Mouse (Mus musculus) megakaryocyte, embryonic 14.5 days (primary cell): Measurements from ENCODE around the gene Il27.

Experiments
- FLI1 ChIP-seq: IDR thresholded peaks from 2 replicates; pipeline ENCODE4 v1.6.1; 2012; ENCODE audit warnings: low read length, inconsistent platforms, mixed read lengths
- GATA1 ChIP-seq: IDR thresholded peaks from 3 replicates; pipeline ENCODE4 v1.6.1; 2012; ENCODE audit warnings: mixed read lengths, low read length, inconsistent platforms, borderline replicate concordance

- TF ChIP-seq GATA1 (no peak), FLI1 (no peak)
Measured at GRCm38 (mm10) chr7:126623381-126623780, 28.6 kb upstream of the Il27 start.
